Mouse (Mus musculus) forebrain, postnatal 0 days (tissue): ENCODE results near the gene Fbxo28. TPM values are rescaled to one million over a fixed set of nuclear protein-coding genes. Genes with fewer than 3 reads are reported as not detected.

Experiments used
- ATAC-seq: fragments of 200-750 bp; cut with Nextera tagmentation; 2 replicates; pipeline ENCODE4 v1.8.0; 2017; ENCODE audit warnings: mild to moderate bottlenecking, moderate library complexity
- DNase-seq: peaks from one replicate; pipeline ENCODE4 v3.0.0-alpha.2; 2015
- H3K27ac ChIP-seq: fragments of 300-500 bp; sonication (generic); 2 replicates; pipeline ENCODE4 v1.5.1; 2014; ENCODE audit warnings: low read depth, mild to moderate bottlenecking, antibody characterized with exemption, low read length, moderate library complexity, mixed read lengths
- H3K27me3 ChIP-seq: fragments of 300-500 bp; sonication (generic); 2 replicates; pipeline ENCODE4 v1.6.1; 2014; ENCODE audit warnings: mild to moderate bottlenecking, low read length, mixed read lengths; ENCODE audit not compliant: insufficient read depth
- H3K36me3 ChIP-seq: fragments of 300-500 bp; sonication (generic); 2 replicates; pipeline ENCODE4 v1.6.1; 2014; ENCODE audit warnings: mild to moderate bottlenecking, moderate library complexity; ENCODE audit not compliant: insufficient read depth
- H3K4me1 ChIP-seq: fragments of 300-500 bp; sonication (generic); 2 replicates; pipeline ENCODE4 v1.6.1; 2014; ENCODE audit warnings: antibody characterized with exemption; ENCODE audit not compliant: insufficient read depth
- H3K4me2 ChIP-seq: fragments of 300-500 bp; sonication (generic); 2 replicates; pipeline ENCODE4 v1.6.1; 2014; ENCODE audit warnings: low read depth, mild to moderate bottlenecking, moderate library complexity
- H3K4me3 ChIP-seq: fragments of 300-500 bp; sonication (generic); 2 replicates; pipeline ENCODE4 v1.5.1; 2014; ENCODE audit warnings: low read depth, low read length, mixed read lengths
- H3K9ac ChIP-seq: fragments of 300-500 bp; sonication (generic); 2 replicates; pipeline ENCODE4 v1.6.1; 2014; ENCODE audit warnings: mild to moderate bottlenecking
- H3K9me3 ChIP-seq: fragments of 300-500 bp; sonication (generic); 2 replicates; pipeline ENCODE4 v1.6.1; 2016; ENCODE audit warnings: low read length
- CTCF ChIP-seq: sonication (generic); IDR thresholded peaks from 2 replicates; pipeline ENCODE4 v1.5.1; 2016; ENCODE audit warnings: antibody characterized with exemption, control low read depth, low read depth
- WGBS: fragments of 180-500 bp; shearing (Covaris S2); extraction: QIAGEN DNeasy Blood & Tissue Kit; methylation state at CpG from one replicate; pipeline ENCODE4 v1.1.7; 2014; 5-methylcytosine and 5-hydroxymethylcytosine counted together
- polyA plus RNA-seq: library from polyadenylated mRNA; unstranded; fragments of >200 nt; fragmentation: Nextera tagmentation; extraction: Ambion mirVana; gene quantifications from 2 replicates; pipeline ENCODE4 v1.2.1, GENCODE M21; 2015
- total RNA-seq: library from RNA; depleted of rRNA; stranded (reverse); fragments of >200 nt; gene quantifications from 2 replicates; pipeline ENCODE4 v1.2.3, GENCODE M21; 2014

Fbxo28 gene
- total and polyA plus RNA-seq, 2 experiments from 2014 or later = 17.4 to 33.9 TPM

- H3K4me2 ChIP-seq = peak overlapping the region; percentile 88
- TF ChIP-seq CTCF = no peak
- peaks cover 27% of the 10 kb centered on the region for H3K36me3 ChIP-seq
- DNase-seq (peak; percentile 10), ATAC-seq (no peak)
- no peak overlapping the region for H3K27ac ChIP-seq
- 0 out of 2 replicates have a peak, but pooled peaks cover 3% of the 10 kb centered on the region for H3K27me3 ChIP-seq
- no peaks in the 10 kb centered on the region for H3K9me3 ChIP-seq
- peaks cover 9% of the 10 kb centered on the region; the same call in 1 of the 2 replicates for H3K4me1 ChIP-seq
- H3K9ac ChIP-seq = peak overlapping the region; percentile 92; the same call in 1 of the 2 replicates
- H3K4me3 ChIP-seq = peak overlapping the region; percentile 83
- WGBS = 18% methylated on average over 9 of the region's 9 CpGs
These were observed 60.1 kb downstream of the Fbxo28 start for GRCm38 (mm10) chr1:182281251-182281711.

- H3K4me2 ChIP-seq = peak overlapping the region; percentile 88
- ATAC-seq (no peak), DNase-seq (no peak)
- peaks cover 29% of the 10 kb centered on the region for H3K36me3 ChIP-seq
- H3K9ac ChIP-seq = no peak overlapping the region
- H3K4me3 ChIP-seq = no peak overlapping the region
- no peak for TF ChIP-seq CTCF
- H3K4me1 ChIP-seq = peaks cover 9% of the 10 kb centered on the region; the same call in 1 of the 2 replicates
- H3K9me3 ChIP-seq = no peaks in the 10 kb centered on the region
- H3K27me3 ChIP-seq = 0 out of 2 replicates have a peak, but pooled peaks cover 3% of the 10 kb centered on the region
- no peak overlapping the region for H3K27ac ChIP-seq
- WGBS = 50% methylated on average over 11 of the region's 11 CpGs
These were observed 60.9 kb downstream of the Fbxo28 start for GRCm38 (mm10) chr1:182280577-182280976.

GRCm38 (mm10) chr1:182280046-182280445, 61.4 kb downstream of the Fbxo28 start:
- H3K9ac ChIP-seq = no peak overlapping the region
- 76% methylated on average over 6 of the region's 6 CpGs for WGBS
- H3K27me3 ChIP-seq = 0 out of 2 replicates have a peak, but pooled peaks cover 3% of the 10 kb centered on the region

GRCm38 (mm10) chr1:182279436-182279835, 62.0 kb downstream of the Fbxo28 start:
- ATAC-seq = no peak
- H3K4me2 ChIP-seq = no peak overlapping the region
- 93% methylated on average over 4 of the region's 4 CpGs for WGBS

More at GRCm38 (mm10) chr1:182280046-182280445, 61.4 kb downstream of the Fbxo28 start:
- Histone ChIP-seq H3K4me1 (peaks cover 9% of the 10 kb centered on the region; the same call in 1 of the 2 replicates), H3K9me3 (no peaks in the 10 kb centered on the region), H3K4me3 (no peak overlapping the region), H3K36me3 (peaks cover 35% of the 10 kb centered on the region), H3K4me2 (peak overlapping the region; percentile 88; the same call in 1 of the 2 replicates), H3K27ac (no peak overlapping the region)
- no peak for ATAC-seq
- TF ChIP-seq CTCF = no peak
- DNase-seq = no peak

GRCm38 (mm10) chr1:182275109-182275508, 66.3 kb downstream of the Fbxo28 start:
- no peak for TF ChIP-seq CTCF

More at GRCm38 (mm10) chr1:182279436-182279835, 62.0 kb downstream of the Fbxo28 start:
- Histone ChIP-seq H3K4me3 (no peak overlapping the region), H3K4me1 (peaks cover 9% of the 10 kb centered on the region; the same call in 1 of the 2 replicates), H3K36me3 (peaks cover 38% of the 10 kb centered on the region), H3K27me3 (0 out of 2 replicates have a peak, but pooled peaks cover 3% of the 10 kb centered on the region), H3K9me3 (no peaks in the 10 kb centered on the region), H3K9ac (no peak overlapping the region), H3K27ac (no peak overlapping the region)
- no peak for DNase-seq
- TF ChIP-seq CTCF = no peak

GRCm38 (mm10) chr1:182271632-182272031, 69.8 kb downstream of the Fbxo28 start:
- no peak for ATAC-seq
- WGBS = 82% methylated on average over 5 of the region's 5 CpGs

More at GRCm38 (mm10) chr1:182275109-182275508, 66.3 kb downstream of the Fbxo28 start:
- no peak overlapping the region for H3K27ac ChIP-seq
- no peak for DNase-seq
- H3K4me3 ChIP-seq = no peak overlapping the region
- H3K36me3 ChIP-seq = peaks cover 54% of the 10 kb centered on the region
- no peaks in the 10 kb centered on the region for H3K9me3 ChIP-seq
- no peak overlapping the region for H3K9ac ChIP-seq
- H3K27me3 ChIP-seq = no peaks in the 10 kb centered on the region
- WGBS = 97% methylated on average over 6 of the region's 6 CpGs
- H3K4me2 ChIP-seq = no peak overlapping the region
- no peak for ATAC-seq
- H3K4me1 ChIP-seq = 0 out of 2 replicates have a peak, but pooled peaks cover 2% of the 10 kb centered on the region

GRCm38 (mm10) chr1:182271130-182271529, 70.3 kb downstream of the Fbxo28 start:
- Histone ChIP-seq H3K36me3 (peaks cover 27% of the 10 kb centered on the region), H3K27me3 (no peaks in the 10 kb centered on the region), H3K27ac (no peak overlapping the region), H3K4me3 (no peak overlapping the region), H3K4me2 (no peak overlapping the region), H3K9me3 (no peaks in the 10 kb centered on the region), H3K9ac (no peak overlapping the region), H3K4me1 (no peaks in the 10 kb centered on the region)
- no peak for ATAC-seq
- DNase-seq = no peak
- WGBS = 77% methylated on average over 5 of the region's 5 CpGs
- no peak for TF ChIP-seq CTCF

More at GRCm38 (mm10) chr1:182271632-182272031, 69.8 kb downstream of the Fbxo28 start:
- H3K9ac ChIP-seq = no peak overlapping the region
- DNase-seq = no peak
- TF ChIP-seq CTCF = no peak
- no peak overlapping the region for H3K27ac ChIP-seq
- no peak overlapping the region for H3K4me3 ChIP-seq
- no peaks in the 10 kb centered on the region for H3K4me1 ChIP-seq
- H3K27me3 ChIP-seq = no peaks in the 10 kb centered on the region
- H3K36me3 ChIP-seq = peaks cover 30% of the 10 kb centered on the region
- H3K4me2 ChIP-seq = no peak overlapping the region
- no peaks in the 10 kb centered on the region for H3K9me3 ChIP-seq
